Mouse (Mus musculus): ENCODE results near the gene Ina. TPM values are rescaled to one million over a fixed set of nuclear protein-coding genes. Genes with fewer than 3 reads are reported as not detected.

Ina gene
- total RNA-seq, 2 experiments from 2014 or later = not detected

DNA sequence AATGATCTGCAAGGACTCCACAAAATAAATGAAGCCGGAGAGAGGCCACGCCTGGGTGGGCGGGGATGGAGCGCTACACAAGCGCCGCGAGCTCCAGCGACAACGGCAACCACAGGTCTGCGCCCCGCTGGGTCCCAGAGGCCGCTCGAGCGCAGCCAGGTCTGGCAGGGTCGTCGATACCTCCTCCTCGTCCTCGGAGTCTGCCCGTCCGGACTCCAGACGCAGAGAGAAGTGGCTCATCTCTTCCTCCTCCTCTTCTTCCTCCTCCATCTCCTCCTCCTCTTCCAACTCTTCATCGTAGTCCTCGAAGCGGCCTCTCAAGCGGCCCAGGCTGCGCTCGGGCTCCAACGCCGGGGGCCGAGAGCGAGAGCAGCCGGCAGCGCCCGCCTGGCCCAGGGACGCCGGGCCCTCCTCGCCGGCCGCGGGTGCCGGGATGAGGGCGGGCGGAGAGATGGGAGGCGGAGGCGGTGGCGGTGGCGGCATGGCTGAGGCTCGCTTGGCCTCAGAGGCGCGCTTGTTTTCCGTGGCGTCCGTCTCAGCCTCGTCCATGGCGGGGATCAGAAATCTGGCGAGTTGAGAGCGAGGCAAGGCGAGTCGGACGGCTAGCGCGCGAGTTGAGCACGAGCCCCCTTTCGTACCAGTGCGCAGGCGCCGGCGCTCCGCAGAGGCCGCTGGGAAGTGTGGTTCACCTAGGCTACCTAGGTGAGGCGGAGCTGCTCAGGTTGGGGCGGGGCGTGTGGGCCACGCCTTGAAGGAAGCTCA is 36.0 kb downstream of the Ina start, which contains the start of gene Pcgf6:
Pcgf6 (minus strand) TSS at position 636 of the 762 bp plus-strand sequence.
- ATAC-seq (ENCODE audit: poor library complexity, severe bottlenecking) = peak; percentile 96

DNA sequence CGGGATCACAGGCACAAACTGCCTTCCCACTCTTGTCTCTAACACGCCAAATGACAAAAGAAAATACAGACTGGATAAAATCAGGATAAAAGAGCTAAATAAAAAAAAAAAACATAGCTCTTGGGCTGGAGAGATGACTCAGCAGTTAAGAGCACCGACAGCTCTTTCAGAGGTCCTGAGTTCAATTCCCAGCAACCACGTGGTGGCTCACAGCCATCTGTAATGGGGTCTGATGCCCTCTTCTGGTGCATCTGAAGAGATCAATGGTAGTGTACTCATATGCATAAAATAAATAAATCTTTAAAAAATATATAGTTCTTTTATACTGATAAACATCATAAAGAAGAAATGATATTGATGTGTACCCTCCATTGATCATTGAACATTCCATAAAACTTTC is 38.4 kb downstream of the Ina start:
- ATAC-seq (ENCODE audit: poor library complexity, severe bottlenecking) = no peak

DNA sequence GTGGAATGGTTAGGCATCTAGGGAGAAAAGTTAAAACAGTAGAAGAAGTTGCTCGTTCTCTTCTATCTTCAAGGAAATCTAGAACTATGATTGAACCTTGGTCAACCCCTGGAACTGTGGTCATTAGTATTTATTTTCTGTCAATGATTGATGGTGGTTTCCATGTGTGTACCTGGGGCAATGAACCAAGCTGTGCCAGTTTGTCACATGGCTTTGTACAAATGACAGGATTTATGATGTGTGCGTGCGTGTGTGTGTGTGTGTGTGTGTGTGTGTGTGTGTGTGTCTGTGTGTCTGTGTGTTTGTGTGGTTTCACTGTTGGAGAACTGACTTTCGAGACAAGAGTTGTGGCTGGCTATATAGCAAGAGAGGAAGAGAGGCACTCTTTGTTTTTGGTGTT is 39.0 kb downstream of the Ina start:
- no peak for ATAC-seq (ENCODE audit: poor library complexity, severe bottlenecking)

DNA sequence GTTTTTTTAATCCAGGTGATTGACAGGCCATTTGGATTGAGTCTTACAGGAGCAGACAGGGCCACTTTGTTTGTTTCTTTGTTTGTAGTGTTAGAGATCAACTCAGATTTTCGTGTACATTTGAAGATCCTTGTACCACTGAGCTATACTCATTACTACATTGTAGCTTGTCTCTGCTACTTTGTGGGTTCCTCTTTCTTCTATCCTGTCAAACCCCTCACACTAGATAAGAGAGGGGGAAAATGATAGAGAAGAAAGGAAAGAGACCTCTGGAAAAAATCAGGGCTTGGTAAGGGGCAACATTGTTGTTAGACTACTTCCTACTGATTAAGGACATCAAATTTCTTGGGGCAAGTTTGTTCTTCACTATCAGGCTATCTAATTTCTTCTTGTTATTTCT is 43.2 kb downstream of the Ina start:
- no peak for ATAC-seq (ENCODE audit: poor library complexity, severe bottlenecking)

DNA sequence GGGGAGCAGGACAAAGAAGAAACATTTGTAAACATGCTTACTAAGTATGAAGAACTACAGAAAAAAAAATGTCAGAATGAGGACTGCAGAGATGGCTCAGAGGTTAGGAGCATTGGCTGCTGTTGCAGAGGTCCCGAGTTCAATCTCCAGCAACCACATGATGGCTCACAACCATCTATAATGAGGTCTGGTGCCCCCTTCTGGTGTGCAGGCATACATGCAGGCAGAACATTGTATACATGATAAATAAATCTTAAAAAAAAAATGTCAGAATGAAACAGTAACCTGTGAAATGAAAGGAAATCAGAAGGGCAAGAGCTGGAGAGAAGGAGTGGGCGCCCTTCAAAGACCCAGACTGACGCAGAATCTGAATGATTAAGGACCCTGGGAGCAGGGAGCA is 51.4 kb downstream of the Ina start:
- ATAC-seq (ENCODE audit: poor library complexity, severe bottlenecking) = no peak

DNA sequence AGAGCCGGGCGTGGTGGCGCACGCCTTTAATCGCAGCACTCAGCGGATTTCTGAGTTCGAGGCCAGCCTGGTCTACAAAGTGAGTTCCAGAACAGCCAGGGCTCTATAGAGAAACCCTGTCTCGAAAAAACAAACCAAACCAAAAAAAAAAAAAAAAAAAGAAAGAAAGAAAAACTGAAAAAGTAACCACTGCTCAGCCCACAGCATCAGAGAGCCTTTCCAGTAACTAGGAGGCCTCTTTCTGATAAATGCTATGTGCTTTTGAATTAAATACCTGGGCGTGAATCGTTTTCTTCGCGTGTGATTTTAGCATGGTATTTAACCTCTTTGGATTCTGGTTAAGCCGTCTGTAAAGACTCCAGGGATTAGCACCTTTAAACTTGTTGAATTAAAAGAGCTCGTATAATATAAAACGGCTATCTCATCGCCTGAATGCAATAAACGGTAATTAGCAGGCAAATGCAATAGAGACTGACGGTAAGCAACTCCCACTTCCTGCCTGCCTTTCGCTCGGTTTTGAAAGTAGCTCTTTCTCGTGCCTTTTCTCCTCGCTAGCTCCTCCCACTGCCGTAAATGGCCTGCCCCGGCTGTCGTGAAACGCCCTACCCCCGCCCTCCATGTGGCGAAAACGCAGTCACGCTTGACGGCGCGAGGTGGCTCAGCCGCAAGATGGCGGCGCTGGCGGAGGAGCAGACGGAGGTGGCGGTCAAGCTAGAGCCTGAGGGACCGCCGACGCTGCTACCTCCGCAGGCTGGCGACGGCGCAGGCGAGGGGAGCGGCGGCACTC is 52.8 kb downstream of the Ina start, which contains the start of gene Taf5:
Taf5 (plus strand) TSS at position 651 of the 787 bp plus-strand sequence.
- ATAC-seq (ENCODE audit: poor library complexity, severe bottlenecking) = peak; percentile 96

DNA sequence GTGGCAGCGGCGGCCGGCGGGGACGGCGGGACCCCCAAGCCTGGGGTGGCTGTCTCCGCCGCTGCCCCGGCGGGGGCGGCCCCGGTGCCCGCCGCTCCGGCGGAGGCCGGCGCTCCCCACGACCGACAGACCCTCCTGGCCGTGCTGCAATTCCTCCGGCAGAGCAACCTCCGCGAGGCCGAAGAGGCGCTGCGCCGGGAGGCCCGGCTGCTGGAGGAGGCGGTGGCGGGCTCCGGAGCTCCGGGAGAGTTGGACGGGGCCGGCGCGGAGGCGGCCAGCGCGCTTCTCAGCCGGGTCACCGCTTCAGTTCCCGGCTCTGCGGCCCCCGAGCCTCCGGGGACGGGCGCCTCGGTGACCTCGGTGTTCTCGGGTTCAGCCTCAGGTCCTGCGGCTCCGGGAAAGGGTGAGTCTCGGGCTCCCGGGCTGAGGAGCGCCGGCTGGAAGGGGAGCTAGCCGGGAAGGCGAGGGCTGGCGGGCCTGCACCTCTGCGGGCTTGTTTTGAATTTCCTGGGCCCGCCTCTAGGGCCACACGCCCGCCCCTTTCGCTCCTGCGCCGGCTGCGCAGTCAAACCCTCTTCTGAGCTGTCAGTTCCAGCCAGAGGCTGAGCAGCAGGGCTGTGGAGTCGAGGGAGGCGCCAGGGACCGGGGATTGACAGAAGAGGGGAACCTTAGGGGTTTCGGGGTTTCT is 53.6 kb downstream of the Ina start:
- peak; percentile 89 for ATAC-seq (ENCODE audit: poor library complexity, severe bottlenecking)

Other genes with a start within 250 kb of the Ina start
- gene Nt5c2, start 455 bp downstream of the Ina start, total RNA-seq (2015) = 32.5 and 36.1 TPM in 2 replicates
- gene Nt5c2, start 455 bp downstream of the Ina start, total RNA-seq (2017) = 42.1 and 43.6 TPM in 2 replicates
- gene Pcgf6, start 36.2 kb downstream of the Ina start, total RNA-seq (2015) = 5.4 and 7.0 TPM in 2 replicates
- gene Pcgf6, start 36.2 kb downstream of the Ina start, total RNA-seq (2017) = 0.81 and 1.4 TPM in 2 replicates
- 13.8 and 14.6 TPM in 2 replicates for gene Taf5, start 53.0 kb downstream of the Ina start, total RNA-seq (2015)
- 19.2 and 20.7 TPM in 2 replicates for gene Taf5, start 53.0 kb downstream of the Ina start, total RNA-seq (2017)
- gene Usmg5, start 75.9 kb downstream of the Ina start, total RNA-seq (2015) = 390 and 438 TPM in 2 replicates
- 335 and 456 TPM in 2 replicates for gene Usmg5, start 75.9 kb downstream of the Ina start, total RNA-seq (2017)
- 3.2 and 3.4 TPM in 2 replicates for gene Pdcd11, start 76.1 kb downstream of the Ina start, total RNA-seq (2015)
- 7.7 and 8.0 TPM in 2 replicates for gene Pdcd11, start 76.1 kb downstream of the Ina start, total RNA-seq (2017)
- gene Calhm2, start 123.6 kb downstream of the Ina start, total RNA-seq (2015) = 22.8 and 24.6 TPM in 2 replicates
- gene Calhm2, start 123.6 kb downstream of the Ina start, total RNA-seq (2017) = 42.8 and 45.7 TPM in 2 replicates
- not detected in 2 replicates for gene Calhm1, start 129.6 kb downstream of the Ina start, total RNA-seq (2015)
- gene Calhm1, start 129.6 kb downstream of the Ina start, total RNA-seq (2017) = not detected in 2 replicates
- gene Calhm3, start 143.1 kb downstream of the Ina start, total RNA-seq (2015) = not detected in 2 replicates
- gene Calhm3, start 143.1 kb downstream of the Ina start, total RNA-seq (2017) = not detected in 2 replicates
- gene Neurl1a, start 164.1 kb downstream of the Ina start, total RNA-seq (2015) = not detected in 2 replicates
- not detected in 2 replicates for gene Neurl1a, start 164.1 kb downstream of the Ina start, total RNA-seq (2017)